Mouse (Mus musculus) lung, adult 2 months (tissue): Measurements from ENCODE around the gene Pnmal1. TPM values are rescaled to one million over a fixed set of nuclear protein-coding genes. Genes with fewer than 3 reads are reported as not detected.
"Not testable (repeated sequence)": the region's sequence is repeated elsewhere in the genome, so short reads cannot be mapped to it uniquely, and the experiment has no call there.

ENCODE experiments used
- DNase-seq: peaks from one replicate; pipeline ENCODE4 v3.0.0; 2022
- H3K4me1 ChIP-seq: fragments of 200-500 bp; 2 replicates; pipeline ENCODE4 v1.6.1; 2011; ENCODE audit warnings: low read length; ENCODE audit not compliant: control insufficient read depth, insufficient read depth
- H3K4me3 ChIP-seq: fragments of 200-500 bp; replicated peaks from 2 replicates; pipeline ENCODE3; 2011; ENCODE audit warnings: low read depth, mild to moderate bottlenecking, control low read depth, low read length; ENCODE audit errors: extremely low read depth
- CTCF ChIP-seq: fragments of 200-500 bp; IDR thresholded peaks from 2 replicates; pipeline ENCODE4 v1.5.1; 2011; ENCODE audit warnings: mild to moderate bottlenecking, low read length, control low read depth; ENCODE audit not compliant: insufficient read depth
- POLR2A ChIP-seq: fragments of 200-500 bp; IDR thresholded peaks from 2 replicates; pipeline ENCODE4 v1.6.1; 2011; ENCODE audit warnings: low read depth, mild to moderate bottlenecking, control low read depth, low read length, borderline replicate concordance; ENCODE audit errors: extremely low read depth
- WGBS: fragments of 180-500 bp; shearing (Covaris S2); methylation state at CpG from one replicate; pipeline ENCODE4 v1.1.7; 2018; 5-methylcytosine and 5-hydroxymethylcytosine counted together
- polyA plus RNA-seq: library from polyadenylated mRNA; depleted of rRNA; stranded (reverse); fragments of >200 nt; gene quantifications from 2 replicates; pipeline ENCODE4 v1.2.3, GENCODE M21; 2012

Pnmal1 gene
- polyA plus RNA-seq, 1 experiment = not detected

- DNase-seq = peak; percentile 69
- WGBS = 10% methylated on average over 29 of the region's 29 CpGs
- Histone ChIP-seq H3K4me1 (peaks cover 2% of the 10 kb centered on the region; the same call in 1 of the 2 replicates), H3K4me3 (no peak overlapping the region)
- no peak for TF ChIP-seq POLR2A
- TF ChIP-seq CTCF = peak; percentile 87
These were observed 9.3 kb upstream of the Pnmal1 start for GRCm38 (mm10) chr7:16949908-16950841.

- peaks cover 2% of the 10 kb centered on the region; the same call in 1 of the 2 replicates for H3K4me1 ChIP-seq
- WGBS = 19% methylated on average over 18 of the region's 18 CpGs
- peak; percentile 54 for DNase-seq
These were observed 8.4 kb upstream of the Pnmal1 start for GRCm38 (mm10) chr7:16950861-16951635.

GRCm38 (mm10) chr7:16953776-16954175 lies 5.7 kb upstream of the Pnmal1 start:
- DNase-seq, H3K4me1 ChIP-seq, H3K4me3 ChIP-seq: not testable (repeated sequence)
- 61% methylated on average over 2 of the region's 2 CpGs for WGBS

More at GRCm38 (mm10) chr7:16950861-16951635, 8.4 kb upstream of the Pnmal1 start:
- TF ChIP-seq CTCF (peak; percentile 84), POLR2A (no peak)
- no peak overlapping the region for H3K4me3 ChIP-seq

- DNase-seq = no peak
- no peak overlapping the region for H3K4me3 ChIP-seq
- WGBS = 64% methylated on average over 4 of the region's 4 CpGs
- no peaks in the 10 kb centered on the region for H3K4me1 ChIP-seq
- TF ChIP-seq CTCF = no peak
- no peak for TF ChIP-seq POLR2A
These were observed 3.8 kb upstream of the Pnmal1 start for GRCm38 (mm10) chr7:16955712-16956111.

- 73% methylated on average over 15 of the region's 15 CpGs for WGBS
- no peak for DNase-seq
- Histone ChIP-seq H3K4me1 (no peaks in the 10 kb centered on the region), H3K4me3 (no peak overlapping the region)
- TF ChIP-seq POLR2A (no peak), CTCF (no peak)
These were observed 2.8 kb upstream of the Pnmal1 start for GRCm38 (mm10) chr7:16956410-16957265.

GRCm38 (mm10) chr7:16961678-16962077 lies 2.2 kb downstream of the Pnmal1 start:
- no peaks in the 10 kb centered on the region for H3K4me1 ChIP-seq
- no peak for DNase-seq
- 73% methylated on average over 5 of the region's 5 CpGs for WGBS
- no peak overlapping the region for H3K4me3 ChIP-seq
- TF ChIP-seq CTCF (no peak), POLR2A (no peak)

- WGBS = 84% methylated on average over 6 of the region's 6 CpGs
- no peak for TF ChIP-seq CTCF
- no peak for TF ChIP-seq POLR2A
- no peak for DNase-seq
- no peak overlapping the region for H3K4me3 ChIP-seq
- H3K4me1 ChIP-seq = no peaks in the 10 kb centered on the region
These were observed 8.9 kb downstream of the Pnmal1 start for GRCm38 (mm10) chr7:16968414-16968813.

GRCm38 (mm10) chr7:16971160-16971559 lies 11.7 kb downstream of the Pnmal1 start:
- H3K4me1 ChIP-seq = no peaks in the 10 kb centered on the region
- no peak for TF ChIP-seq POLR2A
- TF ChIP-seq CTCF = no peak
- no peak for DNase-seq
- no peak overlapping the region for H3K4me3 ChIP-seq
- WGBS = 50% methylated on average over 3 of the region's 3 CpGs

GRCm38 (mm10) chr7:16974018-16974417 lies 14.5 kb downstream of the Pnmal1 start:
- no peaks in the 10 kb centered on the region for H3K4me1 ChIP-seq
- TF ChIP-seq POLR2A = no peak
- no peak for TF ChIP-seq CTCF
- 29% methylated on average over 6 of the region's 6 CpGs for WGBS
- DNase-seq = peak; percentile 16
- H3K4me3 ChIP-seq = no peak overlapping the region
